Mouse (Mus musculus) adrenal gland, adult 8-10 months (tissue): ENCODE results near the gene Sugp1. TPM values are rescaled to one million over a fixed set of nuclear protein-coding genes. Genes with fewer than 3 reads are reported as not detected.

ENCODE experiments used
- DNase-seq: peaks from one replicate; pipeline ENCODE4 v3.0.0; 2022
- microRNA-seq, 2 experiments: library from miRNA; unstranded; fragments of <30 nt; microRNA quantifications; one replicate each; pipeline ENCODE4 v1.2.0; 2022
- total RNA-seq, 4 experiments: library from RNA; stranded (reverse); gene quantifications; 2 replicates each; pipeline ENCODE4 v1.2.4; 2022

Sugp1 gene
- total RNA-seq, 4 experiments from 2014 or later: 31.6 to 53.3 (median 39.2) TPM

GRCm38 (mm10) chr8:70112401-70113016 is 69.9 kb downstream of the Sugp1 start:
- DNase-seq: no peak

GRCm38 (mm10) chr8:70114488-70114887 is 71.9 kb downstream of the Sugp1 start:
- no peak for DNase-seq

GRCm38 (mm10) chr8:70114892-70115291 is 72.3 kb downstream of the Sugp1 start:
- no peak for DNase-seq

GRCm38 (mm10) chr8:70117611-70118010 is 75.0 kb downstream of the Sugp1 start:
- no peak for DNase-seq

- no peak for DNase-seq
Measured at GRCm38 (mm10) chr8:70118726-70119700, 76.4 kb downstream of the Sugp1 start.

GRCm38 (mm10) chr8:70120667-70121066 is 78.1 kb downstream of the Sugp1 start, which contains the start of gene Ncan:
Ncan (minus strand) TSS chr8:70120873.
- no peak for DNase-seq

Small RNAs within 50 kb of the gene (microRNA-seq; reads per million reads assigned to microRNA genes)
- 0 reads per million in 2 experiments for gene Mir7066

Other genes with a start within 250 kb of the Sugp1 start
- 10 to 100 TPM; 14.3 to 23.7 (median 18.9) TPM for gene Gmip, start 234.1 kb upstream of the Sugp1 start, total RNA-seq
- gene Lpar2, start 220.4 kb upstream of the Sugp1 start, total RNA-seq: 1 to 10 TPM; 2.4 to 4.8 (median 3.6) TPM
- gene Pbx4, start 210.3 kb upstream of the Sugp1 start, total RNA-seq: 1 to 10 TPM; 1.7 to 3.7 (median 2.7) TPM
- under 1 TPM in 2 of 4 experiments, not detected in 2; 0.06 to 0.08 TPM for gene Cilp2, start 155.1 kb upstream of the Sugp1 start, total RNA-seq
- under 1 TPM; 0.34 to 0.59 (median 0.38) TPM for gene Tssk6, start 140.6 kb upstream of the Sugp1 start, total RNA-seq
- gene Ndufa13, start 140.3 kb upstream of the Sugp1 start, total RNA-seq: 100 to 1,000 TPM; 102 to 174 (median 123) TPM
- 1 to 10 TPM in 1 of 4 experiments, under 1 TPM in 1, not detected in 2; 0.38 to 1.3 TPM for gene Yjefn3, start 140.1 kb upstream of the Sugp1 start, total RNA-seq
- gene Gatad2a, start 46.4 kb upstream of the Sugp1 start, total RNA-seq: 100 to 1,000 TPM in 3 of 4 experiments, 10 to 100 TPM in 1; 99.1 to 124 (median 106) TPM
- 10 to 100 TPM; 58.7 to 77.4 (median 63.3) TPM for gene Mau2, start 79 bp upstream of the Sugp1 start, total RNA-seq
- gene Tm6sf2, start 30.1 kb downstream of the Sugp1 start, total RNA-seq: 1 to 10 TPM in 2 of 4 experiments, under 1 TPM in 2; 0.17 to 1.2 (median 0.85) TPM
- gene Hapln4, start 40.6 kb downstream of the Sugp1 start, total RNA-seq: 1 to 10 TPM in 2 of 4 experiments, under 1 TPM in 2; 0.21 to 1.9 (median 0.92) TPM
- 1 to 10 TPM in 1 of 4 experiments, under 1 TPM in 3; 0.20 to 1.5 (median 0.36) TPM for gene Ncan, start 78.1 kb downstream of the Sugp1 start, total RNA-seq
- gene Nr2c2ap, start 88.5 kb downstream of the Sugp1 start, total RNA-seq: 10 to 100 TPM; 24.5 to 26.7 (median 25.1) TPM
- 10 to 100 TPM; 15.9 to 24.7 (median 21.9) TPM for gene Rfxank, start 96.3 kb downstream of the Sugp1 start, total RNA-seq
- 10 to 100 TPM; 49.9 to 65.3 (median 59.3) TPM for gene Borcs8, start 96.7 kb downstream of the Sugp1 start, total RNA-seq
- 1 to 10 TPM in 2 of 4 experiments, under 1 TPM in 2; 0.70 to 1.4 (median 0.99) TPM for gene Mef2b, start 96.9 kb downstream of the Sugp1 start, total RNA-seq
- gene Tmem161a, start 129.5 kb downstream of the Sugp1 start, total RNA-seq: 10 to 100 TPM; 70.3 to 95.5 (median 90.6) TPM
- gene Slc25a42, start 169.5 kb downstream of the Sugp1 start, total RNA-seq: 10 to 100 TPM; 41.0 to 54.2 (median 43.1) TPM
- gene Sugp2, start 191.4 kb downstream of the Sugp1 start, total RNA-seq: 10 to 100 TPM; 34.6 to 65.6 (median 46.1) TPM
- gene Armc6, start 191.7 kb downstream of the Sugp1 start, total RNA-seq: 10 to 100 TPM; 13.3 to 19.3 (median 16.0) TPM
- gene Homer3, start 240.0 kb downstream of the Sugp1 start, total RNA-seq: 10 to 100 TPM; 18.7 to 38.9 (median 29.2) TPM